In the genomic region with DNA sequence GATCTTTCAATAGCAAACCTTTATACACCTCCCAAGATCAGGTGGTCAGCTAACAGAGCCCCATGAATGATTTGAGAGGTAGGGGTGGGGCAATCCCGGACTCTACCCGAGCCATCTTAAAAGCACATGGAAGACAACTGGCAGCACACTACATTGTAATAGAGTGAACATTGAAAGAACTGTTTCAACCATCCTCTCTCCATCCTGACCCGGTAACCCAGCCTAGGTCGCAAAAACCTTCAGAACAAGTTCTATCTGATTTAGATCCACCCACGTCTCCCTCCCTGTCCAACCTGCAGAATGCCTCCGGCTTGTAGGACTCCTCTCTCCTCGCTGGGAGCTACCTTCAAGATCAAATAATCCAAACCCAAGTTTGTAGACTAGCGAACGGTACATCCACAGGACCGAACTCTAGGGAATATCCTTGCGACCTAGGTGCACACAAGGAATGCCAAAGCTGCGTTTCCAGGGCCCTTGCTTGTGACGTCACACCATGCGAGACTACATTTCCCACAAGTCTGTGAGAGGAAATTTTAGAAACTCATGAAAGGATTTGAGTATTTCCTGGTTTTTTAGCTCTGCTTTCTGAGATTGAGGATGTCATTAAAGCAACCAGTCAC, we compare ENCODE assay signal across 8 mouse cellular contexts. TPM values are rescaled to one million over a fixed set of nuclear protein-coding genes. Genes with fewer than 3 reads are reported as not detected.
DNase-seq lines count a peak whose midpoint lies in the region; ATAC-seq and TF ChIP-seq lines count a peak whose summit lies in the region.

Gene Zfp72 (minus strand): TSS at position 466 of the 620 bp plus-strand sequence.

- peaks cover 2% of the 10 kb centered on the region in 2 experiments; a peak in 2 of 4 replicates for H3K27me3 ChIP-seq in MEL (ENCODE audit: control insufficient read depth in 1 of 2, insufficient read depth in 2 of 2, low read length in 2 of 2)
- H3K27me3 ChIP-seq in hindbrain, embryonic 11.5 days (ENCODE audit: control insufficient read depth, insufficient read depth, low read length), result no peaks in the 10 kb centered on the region
- no peaks in the 10 kb centered on the region for H3K27me3 ChIP-seq in lung, embryonic 16.5 days (ENCODE audit: control insufficient read depth, insufficient read depth, low read depth, low read length)

- H3K4me3 ChIP-seq in MEL (ENCODE audit: control insufficient read depth in 1 of 2, insufficient read depth in 1 of 2, low read depth in 2 of 2, low read length in 2 of 2), result peak within 1 kb of the TSS; percentile 96 to 99
- H3K4me3 ChIP-seq in hindbrain, embryonic 11.5 days (ENCODE audit: low read depth, low read length), result peak within 1 kb of the TSS; percentile 56
- H3K4me3 ChIP-seq in lung, embryonic 16.5 days (ENCODE audit: low read length), result peak within 1 kb of the TSS; percentile 64

- H3K9me3 ChIP-seq in MEL (replicated peaks; ENCODE audit: insufficient read depth, low read length), result no peaks in the 10 kb centered on the region
- H3K9me3 ChIP-seq in hindbrain, embryonic 11.5 days (ENCODE audit: control insufficient read depth, low read length), result no peaks in the 10 kb centered on the region
- H3K9me3 ChIP-seq in lung, embryonic 16.5 days (ENCODE audit: control insufficient read depth, low read length), result no peaks in the 10 kb centered on the region

- ATAC-seq in frontal cortex, adult (ENCODE audit: low TSS enrichment), result peak; percentile 100
- ATAC-seq in hindbrain, embryonic 11.5 days (ENCODE audit: low FRiP score), result peak; percentile 93
- ATAC-seq in lung, embryonic 16.5 days (ENCODE audit: low read depth), result peak; percentile 93

- DNase-seq in MEL (ENCODE audit: low read depth, low spot score), result peak; percentile 88
- DNase-seq in cerebellum, adult 18-20 months, result peak; percentile 76 to 80
- DNase-seq in hindbrain, embryonic 11.5 days (ENCODE audit: low spot score), result peak; percentile 73
- peak; percentile 81 for DNase-seq in layer of hippocampus, adult 9-11 months
- DNase-seq in ovary, adult 18-20 months (ENCODE audit: low spot score), result peak; percentile 43
- peak; percentile 28 to 32 for DNase-seq in thymus, postnatal 10 days (ENCODE audit: low spot score in 2 of 2)

- H3K36me3 ChIP-seq in MEL (ENCODE audit: control insufficient read depth in 1 of 2, insufficient read depth in 2 of 2, low read length in 2 of 2), result peaks cover 0 to 2% of the 10 kb centered on the region in 2 experiments; a peak in 2 of 4 replicates
- no peaks in the 10 kb centered on the region for H3K36me3 ChIP-seq in hindbrain, embryonic 11.5 days (ENCODE audit: control insufficient read depth, insufficient read depth, low read length)
- no peaks in the 10 kb centered on the region for H3K36me3 ChIP-seq in lung, embryonic 16.5 days (ENCODE audit: control insufficient read depth, insufficient read depth, low read length)

- H3K4me2 ChIP-seq in hindbrain, embryonic 11.5 days (replicated peaks; ENCODE audit: low read depth, low read length), result peak within 1 kb of the TSS; percentile 50
- peak within 1 kb of the TSS; percentile 84 for H3K4me2 ChIP-seq in lung, embryonic 16.5 days (ENCODE audit: low read depth, low read length)

- WGBS in hindbrain, embryonic 11.5 days, result under 1% methylated on average over 14 of the region's 14 CpGs
- WGBS in lung, embryonic 16.5 days, result under 1% methylated on average over 14 of the region's 14 CpGs

- TF ChIP-seq CTCF in MEL (IDR thresholded peaks at IDR 0.05 in 2 of 3, conservative IDR thresholded peaks at IDR 0.05 in 1 of 3; ENCODE audit: control insufficient read depth in 1 of 3, insufficient read depth in 1 of 3, low read depth in 2 of 3, low read length in 3 of 3, poor library complexity in 1 of 3, severe bottlenecking in 1 of 3), result no peak

- peak within 1 kb of the TSS; percentile 67 for H3K9ac ChIP-seq in MEL (ENCODE audit: control insufficient read depth, low read depth, low read length, poor library complexity, severe bottlenecking)
- H3K9ac ChIP-seq in hindbrain, embryonic 11.5 days (ENCODE audit: low read depth, low read length), result peak within 1 kb of the TSS; percentile 65
- peak within 1 kb of the TSS; percentile 73 for H3K9ac ChIP-seq in lung, embryonic 16.5 days (ENCODE audit: low read length)

- peak; percentile 46; a peak in 2 of 4 replicates for TF ChIP-seq POLR2A in MEL (IDR thresholded peaks at IDR 0.05; ENCODE audit: control insufficient read depth in 1 of 2, insufficient read depth in 1 of 2, low read depth in 1 of 2, low read length in 2 of 2, poor library complexity in 1 of 2)

- H3K4me1 ChIP-seq in MEL (ENCODE audit: control insufficient read depth in 1 of 2, insufficient read depth in 2 of 2, low read length in 2 of 2), result no peaks in the 10 kb centered on the region
- H3K4me1 ChIP-seq in hindbrain, embryonic 11.5 days (replicated peaks; ENCODE audit: control insufficient read depth, insufficient read depth, low read length), result no peaks in the 10 kb centered on the region
- H3K4me1 ChIP-seq in lung, embryonic 16.5 days (replicated peaks; ENCODE audit: control insufficient read depth, insufficient read depth, low read length), result peaks cover 8% of the 10 kb centered on the region; the same call in 1 of the 2 replicates

- no peak for TF ChIP-seq RAD21 in MEL (IDR thresholded peaks at IDR 0.05; ENCODE audit: low read depth, low read length)

- no peak within 1 kb of the TSS; the same call in 1 of the 2 replicates for H3K27ac ChIP-seq in MEL (ENCODE audit: control insufficient read depth, low read depth, low read length)
- H3K27ac ChIP-seq in hindbrain, embryonic 11.5 days (ENCODE audit: low read depth, low read length), result no peak within 1 kb of the TSS
- no peak within 1 kb of the TSS for H3K27ac ChIP-seq in lung, embryonic 16.5 days (ENCODE audit: low read length)

- peaks cover 2% of the 10 kb centered on the region; the same call in 1 of the 2 replicates for H3K79me2 ChIP-seq in MEL (ENCODE audit: control insufficient read depth, insufficient read depth, low read length, poor library complexity)

- no peak for TF ChIP-seq EP300 in MEL (IDR thresholded peaks at IDR 0.05; ENCODE audit: low read depth in 1 of 2, low read length in 2 of 2)

TF ChIP-seq in MEL, 35 proteins besides CTCF, POLR2A, EP300 and RAD21:
- TF ChIP-seq KAT2A (conservative IDR thresholded peaks at IDR 0.05; ENCODE audit: low read depth, low read length) (peak; percentile 74), GATA1 (IDR thresholded peaks at IDR 0.05; ENCODE audit: low read depth, low read length) (peak; percentile 19; the same call in 1 of the 2 replicates), POLR2AphosphoS5 (IDR thresholded peaks at IDR 0.05; ENCODE audit: borderline replicate concordance, low read depth, low read length) (no peak), MXI1 (IDR thresholded peaks at IDR 0.05; ENCODE audit: low read depth, low read length) (peak; percentile 82), UBTF (IDR thresholded peaks at IDR 0.05; ENCODE audit: borderline replicate concordance, insufficient read depth, low read depth, low read length) (no peak), MYC (IDR thresholded peaks at IDR 0.05; ENCODE audit: low read depth, low read length) (0 out of 2 replicates have a peak, but pooled peaks have one; percentile 63), ELF1 (IDR thresholded peaks at IDR 0.05; ENCODE audit: low read depth, low read length) (peak; percentile 88), SIN3A (IDR thresholded peaks at IDR 0.05; ENCODE audit: low read length) (peak; percentile 95), TBP (IDR thresholded peaks at IDR 0.05; ENCODE audit: low read depth, low read length) (peak; percentile 60; the same call in 1 of the 2 replicates), MAX (IDR thresholded peaks at IDR 0.05; ENCODE audit: low read length) (peak; percentile 60), HCFC1 (IDR thresholded peaks at IDR 0.05; ENCODE audit: low read depth, low read length) (peak; percentile 99), MAFK (IDR thresholded peaks at IDR 0.05; ENCODE audit: borderline replicate concordance, low read depth, low read length) (no peak), RCOR1 (IDR thresholded peaks at IDR 0.05; ENCODE audit: low read depth, low read length) (peak; percentile 82), POLR2AphosphoS2 (IDR thresholded peaks at IDR 0.05; ENCODE audit: low read length) (no peak), NELFE (IDR thresholded peaks at IDR 0.05; ENCODE audit: low read depth, low read length) (peak; percentile 50)

RNA-seq across cellular contexts. Expression of gene Zfp72, which starts in this region (rescaled TPM):
- total RNA-seq in MEL (2012; rRNA removed), result 1.6 and 2.2 TPM in 2 replicates
- polyA plus RNA-seq in MEL (2012; ENCODE audit: insufficient read depth in 1 of 2, insufficient read length in 2 of 2, low read depth in 1 of 2, low replicate concordance in 2 of 2, missing spikeins in 1 of 2), result 1 to 10 TPM in 1 of 2 experiments, not detected in 1; 2.0 TPM
- 5.0 and 5.5 TPM in 2 replicates for polyA plus RNA-seq in hindbrain, embryonic 11.5 days (2014; fragmentation: Nextera tagmentation; extraction: Ambion mirVana)
- polyA plus RNA-seq in lung, embryonic 16.5 days (2015; fragmentation: Nextera tagmentation; extraction: Ambion mirVana), result 6.9 and 7.0 TPM in 2 replicates

Comparison
In these comparisons a context has a peak if more than half of its experiments do, and no peak if none do; other contexts are left out.
1. DNase-seq: peak in every context shown above with its lines; median percentile 88 in MEL; 81 in layer of hippocampus, adult 9-11 months; 78 in cerebellum, adult 18-20 months; 73 in hindbrain, embryonic 11.5 days; 43 in ovary, adult 18-20 months; 30 in thymus, postnatal 10 days.